Mouse (Mus musculus) kidney, adult 2 months (tissue): ENCODE measurements around the gene Nol4l.

Source experiments
- CTCF ChIP-seq: fragments of 200-500 bp; conservative IDR thresholded peaks from 2 replicates; pipeline ENCODE4 v1.5.1; 2011; ENCODE audit warnings: low read depth, mild to moderate bottlenecking, control low read depth, low read length, moderate library complexity, mixed read lengths; ENCODE audit not compliant: insufficient read depth, insufficient read length
- POLR2A ChIP-seq: fragments of 200-500 bp; IDR thresholded peaks from one replicate; pipeline ENCODE4 v1.6.1; 2011; ENCODE audit warnings: low read depth, low read length, control low read depth

GRCm38 (mm10) chr2:153458022-153458441, 71.7 kb downstream of the Nol4l start:
- TF ChIP-seq CTCF (no peak), POLR2A (peak; percentile 8)
